Mouse (Mus musculus) heart, postnatal 0 days (tissue): ENCODE measurements around the gene Lama4. TPM values are rescaled to one million over a fixed set of nuclear protein-coding genes. Genes with fewer than 3 reads are reported as not detected.

Experiments used
- ATAC-seq: fragments of 200-750 bp; cut with Nextera tagmentation; 2 replicates; pipeline ENCODE4 v1.8.0; 2017; ENCODE audit warnings: low read depth, moderate number of reproducible peaks, moderate library complexity; ENCODE audit not compliant: insufficient read depth
- DNase-seq: peaks from one replicate; pipeline ENCODE4 v3.0.0-alpha.2; 2016; ENCODE audit warnings: low spot score
- H3K27ac ChIP-seq: fragments of 300-500 bp; sonication (generic); 2 replicates; pipeline ENCODE4 v1.5.1; 2014; ENCODE audit warnings: low read depth, mild to moderate bottlenecking
- H3K27me3 ChIP-seq: fragments of 300-500 bp; sonication (generic); 2 replicates; pipeline ENCODE4 v1.6.1; 2014; ENCODE audit warnings: low read length, mixed read lengths; ENCODE audit not compliant: control insufficient read depth, insufficient read depth
- H3K36me3 ChIP-seq: fragments of 300-500 bp; sonication (generic); replicated peaks from 2 replicates; pipeline ENCODE4 v1.6.1; 2014; ENCODE audit warnings: low read length, mixed read lengths; ENCODE audit not compliant: control insufficient read depth, insufficient read depth
- H3K4me1 ChIP-seq: fragments of 300-500 bp; sonication (generic); 2 replicates; pipeline ENCODE4 v1.6.1; 2014; ENCODE audit warnings: antibody characterized with exemption; ENCODE audit not compliant: control insufficient read depth, insufficient read depth
- H3K4me2 ChIP-seq: fragments of 300-500 bp; sonication (generic); 2 replicates; pipeline ENCODE4 v1.6.1; 2014; ENCODE audit warnings: low read depth, mild to moderate bottlenecking, low read length, moderate library complexity
- H3K4me3 ChIP-seq: fragments of 300-500 bp; sonication (generic); 2 replicates; pipeline ENCODE4 v1.5.1; 2014; ENCODE audit warnings: low read depth, low read length
- H3K9ac ChIP-seq: fragments of 300-500 bp; sonication (generic); replicated peaks from 2 replicates; pipeline ENCODE4 v1.6.1; 2014; ENCODE audit warnings: low read depth, low read length, mixed read lengths
- H3K9me3 ChIP-seq: fragments of 300-500 bp; sonication (generic); replicated peaks from 2 replicates; pipeline ENCODE4 v1.6.1; 2016; ENCODE audit warnings: low read length; ENCODE audit not compliant: control insufficient read depth
- CTCF ChIP-seq: IDR thresholded peaks from 2 replicates; pipeline ENCODE4 v1.5.1; 2016; ENCODE audit warnings: antibody characterized with exemption, control low read depth, low read depth
- EP300 ChIP-seq: IDR thresholded peaks from 2 replicates; pipeline ENCODE4 v1.6.1; 2016; ENCODE audit warnings: antibody characterized with exemption, low read depth
- WGBS: fragments of 180-500 bp; shearing (Covaris S2); extraction: QIAGEN DNeasy Blood & Tissue Kit; methylation state at CpG from one replicate; pipeline ENCODE4 v1.1.7; 2014; 5-methylcytosine and 5-hydroxymethylcytosine counted together
- polyA plus RNA-seq: library from polyadenylated mRNA; unstranded; fragments of >200 nt; fragmentation: Nextera tagmentation; extraction: Ambion mirVana; gene quantifications from 2 replicates; pipeline ENCODE4 v1.2.1, GENCODE M21; 2015
- total RNA-seq: library from RNA; depleted of rRNA; stranded (reverse); fragments of >200 nt; gene quantifications from 2 replicates; pipeline ENCODE4 v1.2.3, GENCODE M21; 2014; ENCODE audit warnings: low replicate concordance

Lama4 gene
- total and polyA plus RNA-seq, 2 experiments from 2014 or later: 72.2 to 120 TPM

- Histone ChIP-seq H3K4me1 (peaks cover 27% of the 10 kb centered on the region), H3K36me3 (peaks cover 10% of the 10 kb centered on the region; the same call in 1 of the 2 replicates), H3K27me3 (no peaks in the 10 kb centered on the region), H3K4me2 (peak overlapping the region; percentile 66), H3K4me3 (0 out of 2 replicates have a peak overlapping the region, but pooled peaks have one; percentile 64), H3K9me3 (no peaks in the 10 kb centered on the region), H3K27ac (peak overlapping the region; percentile 30), H3K9ac (no peak overlapping the region)
- ATAC-seq: no peak
- no peak for TF ChIP-seq CTCF
- no peak for TF ChIP-seq EP300
- WGBS: 24% methylated on average over 6 of the region's 6 CpGs
- DNase-seq: peak; percentile 9
These were observed 4.7 kb downstream of the Lama4 start for GRCm38 (mm10) chr10:38969975-38970374.

GRCm38 (mm10) chr10:38972221-38972946, 7.1 kb downstream of the Lama4 start:
- H3K4me2 ChIP-seq: no peak overlapping the region
- peaks cover 10% of the 10 kb centered on the region; the same call in 1 of the 2 replicates for H3K36me3 ChIP-seq
- H3K27me3 ChIP-seq: no peaks in the 10 kb centered on the region
- H3K9me3 ChIP-seq: no peaks in the 10 kb centered on the region
- DNase-seq (peak; percentile 4), ATAC-seq (no peak)
- no peak for TF ChIP-seq CTCF
- TF ChIP-seq EP300: no peak
- no peak overlapping the region for H3K9ac ChIP-seq
- WGBS: 50% methylated on average over 7 of the region's 7 CpGs
- peaks cover 28% of the 10 kb centered on the region for H3K4me1 ChIP-seq
- H3K4me3 ChIP-seq: no peak overlapping the region
- no peak overlapping the region for H3K27ac ChIP-seq

- no peak overlapping the region for H3K9ac ChIP-seq
- ATAC-seq: no peak
- H3K36me3 ChIP-seq: peaks cover 10% of the 10 kb centered on the region; the same call in 1 of the 2 replicates
- WGBS: 47% methylated on average over 4 of the region's 4 CpGs
- TF ChIP-seq EP300: no peak
- no peak for TF ChIP-seq CTCF
- H3K27me3 ChIP-seq: no peaks in the 10 kb centered on the region
- peak; percentile 4 for DNase-seq
- no peak overlapping the region for H3K4me3 ChIP-seq
- H3K4me1 ChIP-seq: peaks cover 32% of the 10 kb centered on the region
- no peak overlapping the region for H3K4me2 ChIP-seq
- H3K9me3 ChIP-seq: no peaks in the 10 kb centered on the region
- H3K27ac ChIP-seq: no peak overlapping the region
These were observed 7.7 kb downstream of the Lama4 start for GRCm38 (mm10) chr10:38973016-38973415.

- H3K4me3 ChIP-seq: no peak overlapping the region
- H3K27ac ChIP-seq: peak overlapping the region; percentile 47; the same call in 1 of the 2 replicates
- peaks cover 27% of the 10 kb centered on the region for H3K4me1 ChIP-seq
- 48% methylated on average over 1 of the region's 1 CpGs for WGBS
- no peaks in the 10 kb centered on the region for H3K27me3 ChIP-seq
- DNase-seq: no peak
- H3K4me2 ChIP-seq: no peak overlapping the region
- no peaks in the 10 kb centered on the region for H3K9me3 ChIP-seq
- no peak overlapping the region for H3K9ac ChIP-seq
- no peak for ATAC-seq
- no peak for TF ChIP-seq EP300
- TF ChIP-seq CTCF: no peak
- H3K36me3 ChIP-seq: peaks cover 10% of the 10 kb centered on the region; the same call in 1 of the 2 replicates
These were observed 12.9 kb downstream of the Lama4 start for GRCm38 (mm10) chr10:38978195-38978594.

- 61% methylated on average over 5 of the region's 5 CpGs for WGBS
- H3K27me3 ChIP-seq: no peaks in the 10 kb centered on the region
- ATAC-seq (no peak), DNase-seq (peak; percentile 5)
- no peak overlapping the region for H3K9ac ChIP-seq
- H3K27ac ChIP-seq: peak overlapping the region; percentile 36
- H3K9me3 ChIP-seq: no peaks in the 10 kb centered on the region
- peaks cover 3% of the 10 kb centered on the region; the same call in 1 of the 2 replicates for H3K36me3 ChIP-seq
- no peak overlapping the region for H3K4me3 ChIP-seq
- TF ChIP-seq EP300: no peak
- no peak for TF ChIP-seq CTCF
- peaks cover 34% of the 10 kb centered on the region for H3K4me1 ChIP-seq
- no peak overlapping the region for H3K4me2 ChIP-seq
These were observed 14.4 kb downstream of the Lama4 start for GRCm38 (mm10) chr10:38979699-38980098.

- Histone ChIP-seq H3K9me3 (no peaks in the 10 kb centered on the region), H3K27ac (peak overlapping the region; percentile 59), H3K4me3 (no peak overlapping the region), H3K36me3 (no peaks in the 10 kb centered on the region), H3K27me3 (no peaks in the 10 kb centered on the region), H3K4me1 (peaks cover 34% of the 10 kb centered on the region), H3K9ac (no peak overlapping the region), H3K4me2 (no peak overlapping the region)
- peak; percentile 55 for ATAC-seq
- no peak for TF ChIP-seq EP300
- no peak for TF ChIP-seq CTCF
- WGBS: 4% methylated on average over 3 of the region's 3 CpGs
- peak; percentile 63 for DNase-seq
These were observed 15.7 kb downstream of the Lama4 start for GRCm38 (mm10) chr10:38980980-38981379.
